Mouse (Mus musculus): ENCODE measurements at regions not wholly inside any gene's neighbourhood (a gene's known extent, or its start where the extent isn't known, plus 50 kb on each side); places are given as distances from the start of the nearest gene placed in this dataset.
A peak's percentile ranks its signal among the peaks of the same experiment; 100 is the strongest.
"Not testable (repeated sequence)": the region's sequence is repeated elsewhere in the genome, so short reads cannot be mapped to it uniquely, and the experiment has no call there.

GRCm38 (mm10) chr6:140816359-140816758 lies 87.3 kb downstream of the Gm11077 start:
- no peak for DNase-seq (ENCODE audit: low spot score)

GRCm38 (mm10) chr6:140816831-140817230 lies 87.7 kb downstream of the Gm11077 start:
- DNase-seq (ENCODE audit: low spot score): no peak

GRCm38 (mm10) chr6:140819451-140819878 lies 90.4 kb downstream of the Gm11077 start:
- peak; percentile 14 for DNase-seq (ENCODE audit: low spot score)

- no peak for DNase-seq (ENCODE audit: low spot score)
These were observed 97.4 kb downstream of the Gm11077 start for GRCm38 (mm10) chr6:140826522-140826921.

- DNase-seq (ENCODE audit: low spot score): no peak
These were observed 98.6 kb downstream of the Gm11077 start for GRCm38 (mm10) chr6:140827651-140828050.

- DNase-seq (ENCODE audit: low spot score): no peak
These were observed 114.4 kb downstream of the Gm11077 start for GRCm38 (mm10) chr6:140843292-140843991.

- DNase-seq (ENCODE audit: low spot score): no peak
These were observed 118.1 kb downstream of the Gm11077 start for GRCm38 (mm10) chr6:140847165-140847564.

GRCm38 (mm10) chr6:140852420-140852819 lies 123.3 kb downstream of the Gm11077 start:
- no peak for DNase-seq (ENCODE audit: low spot score)

- DNase-seq (ENCODE audit: low spot score): no peak
These were observed 124.4 kb downstream of the Gm11077 start for GRCm38 (mm10) chr6:140853508-140853907.

GRCm38 (mm10) chr6:140854691-140855090 lies 125.6 kb downstream of the Gm11077 start:
- no peak for DNase-seq (ENCODE audit: low spot score)

- DNase-seq (ENCODE audit: low spot score): no peak
These were observed 127.5 kb downstream of the Gm11077 start for GRCm38 (mm10) chr6:140856468-140857117.

- no peak for DNase-seq (ENCODE audit: low spot score)
These were observed 128.1 kb downstream of the Gm11077 start for GRCm38 (mm10) chr6:140857118-140857746.

- not testable (repeated sequence) for DNase-seq (ENCODE audit: low spot score)
These were observed 140.4 kb downstream of the Gm11077 start for GRCm38 (mm10) chr6:140869523-140869922.

- DNase-seq (ENCODE audit: low spot score): no peak
These were observed 145.7 kb downstream of the Gm11077 start for GRCm38 (mm10) chr6:140874831-140875230.

- DNase-seq (ENCODE audit: low spot score): no peak
These were observed 154.6 kb downstream of the Gm11077 start for GRCm38 (mm10) chr6:140883651-140884050.

GRCm38 (mm10) chr6:140888610-140889009 lies 159.5 kb downstream of the Gm11077 start:
- DNase-seq (ENCODE audit: low spot score): no peak

GRCm38 (mm10) chr6:140890060-140890459 lies 161.0 kb downstream of the Gm11077 start:
- no peak for DNase-seq (ENCODE audit: low spot score)

GRCm38 (mm10) chr6:140890591-140890990 lies 161.5 kb downstream of the Gm11077 start:
- DNase-seq (ENCODE audit: low spot score): no peak

- no peak for DNase-seq (ENCODE audit: low spot score)
These were observed 165.4 kb downstream of the Gm11077 start for GRCm38 (mm10) chr6:140894467-140894866.

- no peak for DNase-seq (ENCODE audit: low spot score)
These were observed 166.4 kb downstream of the Gm11077 start for GRCm38 (mm10) chr6:140895441-140895840.

GRCm38 (mm10) chr6:140897111-140897510 lies 168.0 kb downstream of the Gm11077 start:
- DNase-seq (ENCODE audit: low spot score): no peak

- no peak for DNase-seq (ENCODE audit: low spot score)
These were observed 195.4 kb downstream of the Gm11077 start for GRCm38 (mm10) chr6:140924319-140924981.

- no peak for DNase-seq (ENCODE audit: low spot score)
These were observed 198.5 kb downstream of the Gm11077 start for GRCm38 (mm10) chr6:140927616-140928015.
